Mouse (Mus musculus): ENCODE data around the gene Itpr1.

Itpr1 gene

GRCm38 (mm10) chr6:108527560-108527959 lies 314.7 kb downstream of the Itpr1 start:
- DNase-seq = no peak

- peak; percentile 97 for DNase-seq
Observed at GRCm38 (mm10) chr6:108527993-108528392, 315.1 kb downstream of the Itpr1 start.

- DNase-seq = no peak
Observed at GRCm38 (mm10) chr6:108529150-108529549, 316.3 kb downstream of the Itpr1 start.

- peak; percentile 87 for DNase-seq
Observed at GRCm38 (mm10) chr6:108530781-108531323, 318.0 kb downstream of the Itpr1 start.

GRCm38 (mm10) chr6:108531324-108532311 lies 318.7 kb downstream of the Itpr1 start:
- peak; percentile 96 for DNase-seq

- peak; percentile 99 for DNase-seq
Observed at GRCm38 (mm10) chr6:108532486-108533179, 319.7 kb downstream of the Itpr1 start.

- DNase-seq = no peak
Observed at GRCm38 (mm10) chr6:108534139-108534538, 321.2 kb downstream of the Itpr1 start.

- DNase-seq = peak; percentile 96
Observed at GRCm38 (mm10) chr6:108534596-108534995, 321.7 kb downstream of the Itpr1 start.

- DNase-seq = no peak
Observed at GRCm38 (mm10) chr6:108535309-108535708, 322.4 kb downstream of the Itpr1 start.

GRCm38 (mm10) chr6:108536546-108537317 lies 323.8 kb downstream of the Itpr1 start:
- peak; percentile 92 for DNase-seq

GRCm38 (mm10) chr6:108538406-108538805 lies 325.5 kb downstream of the Itpr1 start:
- no peak for DNase-seq

- DNase-seq = no peak
Observed at GRCm38 (mm10) chr6:108540441-108540840, 327.5 kb downstream of the Itpr1 start.

GRCm38 (mm10) chr6:108544917-108545316 lies 332.0 kb downstream of the Itpr1 start:
- no peak for DNase-seq

- no peak for DNase-seq
Observed at GRCm38 (mm10) chr6:108545464-108545863, 332.6 kb downstream of the Itpr1 start.

GRCm38 (mm10) chr6:108548413-108548812 lies 335.5 kb downstream of the Itpr1 start:
- DNase-seq = no peak

GRCm38 (mm10) chr6:108549495-108549935 lies 336.6 kb downstream of the Itpr1 start:
- DNase-seq = peak; percentile 85

GRCm38 (mm10) chr6:108551725-108552620 lies 339.1 kb downstream of the Itpr1 start:
- peak; percentile 84 for DNase-seq

GRCm38 (mm10) chr6:108553013-108553412 lies 340.1 kb downstream of the Itpr1 start:
- DNase-seq = no peak

GRCm38 (mm10) chr6:108553536-108553935 lies 340.6 kb downstream of the Itpr1 start:
- no peak for DNase-seq

GRCm38 (mm10) chr6:108554389-108554788 lies 341.5 kb downstream of the Itpr1 start:
- DNase-seq = no peak

- no peak for DNase-seq
Observed at GRCm38 (mm10) chr6:108554878-108555277, 342.0 kb downstream of the Itpr1 start.
